Mouse (Mus musculus) embryonic fibroblast, embryonic 13.5 days (primary cell): ENCODE measurements at regions not wholly inside any gene's neighbourhood (a gene's known extent, or its start where the extent isn't known, plus 50 kb on each side); places are given as distances from the start of the nearest gene placed in this dataset.

Source experiments
- CTCF ChIP-seq: IDR thresholded peaks from 2 replicates; pipeline ENCODE4 v1.5.1; 2011; ENCODE audit warnings: mild to moderate bottlenecking, control low read depth, low read length, moderate library complexity, borderline replicate concordance; ENCODE audit not compliant: insufficient read depth
- POLR2A ChIP-seq: IDR thresholded peaks from 2 replicates; pipeline ENCODE4 v1.6.1; 2011; ENCODE audit warnings: low read depth, mild to moderate bottlenecking, control low read depth, low read length, moderate library complexity

DNA sequence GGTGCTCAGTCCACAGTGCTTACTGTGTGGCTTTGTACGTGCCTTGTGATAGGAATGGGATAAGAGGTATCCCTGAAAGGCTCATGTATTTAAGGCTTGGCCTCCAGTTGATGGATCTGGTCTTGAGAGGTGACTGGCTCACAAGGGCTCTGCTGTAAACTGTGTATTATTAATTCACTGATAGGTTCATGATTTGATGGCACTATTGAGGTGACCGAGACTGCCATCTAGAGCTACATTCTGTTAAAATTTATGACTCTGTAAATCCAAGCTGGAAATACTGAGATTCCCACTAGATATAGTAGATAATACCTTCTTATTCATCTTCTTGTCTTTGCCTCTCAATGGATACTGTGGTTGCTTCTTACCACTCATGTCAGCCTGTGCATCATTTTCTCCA is 367.4 kb upstream of the Hnrnpa3 start:
- TF ChIP-seq CTCF, result no peak
- no peak for TF ChIP-seq POLR2A
